Comparison of ENCODE assay signal across 15 mouse cellular contexts in genomic region chr6:53904186-53904585, GRCm38 (mm10).
DNase-seq lines count a peak whose midpoint lies in the region; ATAC-seq and TF ChIP-seq lines count a peak whose summit lies in the region.
"Had no signal": no experiment of that assay in that cellular context is flagged by ENCODE, and none has a peak within 500 bp of the region (broad histone marks: within the 10 kb centered on the region; RNA-seq: fewer than 3 reads in every experiment).

No protein-coding gene starts in this region.

- peak; percentile 33; the same call in 1 of the 2 replicates for TF ChIP-seq EP300 in lung, postnatal 0 days (IDR thresholded peaks at IDR 0.05)

- 0 out of 2 replicates have a peak overlapping the region, but pooled peaks have one; percentile 27 for H3K27ac ChIP-seq in hindbrain, embryonic 15.5 days (replicated peaks)
- no peak overlapping the region for H3K27ac ChIP-seq in hindbrain, embryonic 13.5 days
- H3K27ac ChIP-seq in lung, postnatal 0 days (ENCODE audit: low read length), result peak overlapping the region; percentile 27; the same call in 1 of the 2 replicates
- no peak overlapping the region for H3K27ac ChIP-seq in embryonic facial prominence, embryonic 14.5 days (replicated peaks; ENCODE audit: low read depth, low read length)
- peak overlapping the region; percentile 60 for H3K27ac ChIP-seq in stomach, embryonic 15.5 days
- H3K27ac ChIP-seq: embryonic facial prominence, embryonic 13.5 days had no signal

- WGBS in hindbrain, embryonic 15.5 days, result 72% methylated on average over 3 of the region's 3 CpGs
- 71% methylated on average over 3 of the region's 3 CpGs for WGBS in hindbrain, embryonic 13.5 days
- 48% methylated on average over 3 of the region's 3 CpGs for WGBS in lung, postnatal 0 days
- 48% methylated on average over 3 of the region's 3 CpGs for WGBS in embryonic facial prominence, embryonic 14.5 days
- WGBS in stomach, embryonic 15.5 days, result 37% methylated on average over 3 of the region's 3 CpGs

- no peaks in the 10 kb centered on the region for H3K36me3 ChIP-seq in hindbrain, embryonic 15.5 days
- H3K36me3 ChIP-seq in hindbrain, embryonic 13.5 days, result no peaks in the 10 kb centered on the region
- H3K36me3 ChIP-seq in lung, postnatal 0 days (ENCODE audit: insufficient read depth, low read length), result no peaks in the 10 kb centered on the region
- no peaks in the 10 kb centered on the region for H3K36me3 ChIP-seq in embryonic facial prominence, embryonic 14.5 days (ENCODE audit: control insufficient read depth, insufficient read depth, low read length)
- H3K36me3 ChIP-seq in stomach, embryonic 15.5 days, result no peaks in the 10 kb centered on the region
- H3K36me3 ChIP-seq: embryonic facial prominence, embryonic 13.5 days; heart, embryonic 10.5 days had no signal

- H3K4me2 ChIP-seq in hindbrain, embryonic 15.5 days, result no peak overlapping the region
- no peak overlapping the region for H3K4me2 ChIP-seq in hindbrain, embryonic 13.5 days
- H3K4me2 ChIP-seq in lung, postnatal 0 days (replicated peaks; ENCODE audit: low read depth, low read length), result no peak overlapping the region
- no peak overlapping the region for H3K4me2 ChIP-seq in embryonic facial prominence, embryonic 14.5 days (ENCODE audit: low read depth, low read length)
- H3K4me2 ChIP-seq in stomach, embryonic 15.5 days, result no peak overlapping the region
- H3K4me2 ChIP-seq: embryonic facial prominence, embryonic 13.5 days had no signal

- H3K4me3 ChIP-seq in hindbrain, embryonic 15.5 days, result no peak overlapping the region
- no peak overlapping the region for H3K4me3 ChIP-seq in hindbrain, embryonic 13.5 days
- no peak overlapping the region for H3K4me3 ChIP-seq in lung, postnatal 0 days (ENCODE audit: low read depth, low read length)
- H3K4me3 ChIP-seq in embryonic facial prominence, embryonic 14.5 days (ENCODE audit: low read depth, low read length), result no peak overlapping the region
- no peak overlapping the region for H3K4me3 ChIP-seq in stomach, embryonic 15.5 days (replicated peaks)
- H3K4me3 ChIP-seq: embryonic facial prominence, embryonic 13.5 days; heart, embryonic 10.5 days had no signal

- H3K4me1 ChIP-seq in hindbrain, embryonic 15.5 days (replicated peaks), result peaks cover 3% of the 10 kb centered on the region; the same call in 1 of the 2 replicates
- peaks cover 9% of the 10 kb centered on the region for H3K4me1 ChIP-seq in hindbrain, embryonic 13.5 days (replicated peaks)
- H3K4me1 ChIP-seq in lung, postnatal 0 days (ENCODE audit: insufficient read depth, low read depth, low read length), result peaks cover 15% of the 10 kb centered on the region; the same call in 1 of the 2 replicates
- peaks cover 36% of the 10 kb centered on the region for H3K4me1 ChIP-seq in embryonic facial prominence, embryonic 14.5 days (ENCODE audit: control insufficient read depth, insufficient read depth, low read length)
- peaks cover 15% of the 10 kb centered on the region for H3K4me1 ChIP-seq in stomach, embryonic 15.5 days

- no peak overlapping the region for H3K9ac ChIP-seq in hindbrain, embryonic 15.5 days
- no peak overlapping the region for H3K9ac ChIP-seq in hindbrain, embryonic 13.5 days
- no peak overlapping the region for H3K9ac ChIP-seq in lung, postnatal 0 days (replicated peaks; ENCODE audit: low read depth)
- no peak overlapping the region for H3K9ac ChIP-seq in embryonic facial prominence, embryonic 14.5 days (ENCODE audit: low read depth, low read length)
- H3K9ac ChIP-seq in stomach, embryonic 15.5 days, result no peak overlapping the region
- H3K9ac ChIP-seq: embryonic facial prominence, embryonic 13.5 days had no signal

- DNase-seq in lung, postnatal 0 days (ENCODE audit: low spot score), result peak; percentile 79
- DNase-seq in lung, postnatal 14 days, result no peak
- DNase-seq in embryonic facial prominence, embryonic 14.5 days (ENCODE audit: low spot score), result peak; percentile 58
- no peak for DNase-seq in layer of hippocampus, adult 9-10 months (ENCODE audit: low spot score)
- DNase-seq in cerebellum, adult 8-10 months, result no peak
- DNase-seq: adrenal gland, postnatal 25 days; cerebellum, postnatal 25 days; gastrocnemius, postnatal 36 days; heart, postnatal 14 days; layer of hippocampus, postnatal 36 days had no signal

- H3K9me3 ChIP-seq in hindbrain, embryonic 15.5 days, result no peaks in the 10 kb centered on the region
- H3K9me3 ChIP-seq in hindbrain, embryonic 13.5 days, result no peaks in the 10 kb centered on the region
- H3K9me3 ChIP-seq in lung, postnatal 0 days (ENCODE audit: low read length), result no peaks in the 10 kb centered on the region
- no peaks in the 10 kb centered on the region for H3K9me3 ChIP-seq in embryonic facial prominence, embryonic 14.5 days (ENCODE audit: control insufficient read depth, low read length)
- H3K9me3 ChIP-seq in stomach, embryonic 15.5 days, result no peaks in the 10 kb centered on the region
- H3K9me3 ChIP-seq: embryonic facial prominence, embryonic 13.5 days; heart, embryonic 10.5 days had no signal

- H3K27me3 ChIP-seq in hindbrain, embryonic 15.5 days, result no peaks in the 10 kb centered on the region; the same call in 1 of the 2 replicates
- H3K27me3 ChIP-seq in hindbrain, embryonic 13.5 days, result no peaks in the 10 kb centered on the region
- no peaks in the 10 kb centered on the region for H3K27me3 ChIP-seq in lung, postnatal 0 days (replicated peaks; ENCODE audit: insufficient read depth, low read length)
- no peaks in the 10 kb centered on the region for H3K27me3 ChIP-seq in embryonic facial prominence, embryonic 14.5 days (replicated peaks; ENCODE audit: control insufficient read depth, insufficient read depth, low read length)
- no peaks in the 10 kb centered on the region for H3K27me3 ChIP-seq in stomach, embryonic 15.5 days (replicated peaks)
- H3K27me3 ChIP-seq: embryonic facial prominence, embryonic 13.5 days had no signal

- TF ChIP-seq CTCF in lung, postnatal 0 days (IDR thresholded peaks at IDR 0.05), result no peak

- no peak for ATAC-seq in hindbrain, embryonic 15.5 days (ENCODE audit: low FRiP score, low read depth)
- no peak for ATAC-seq in hindbrain, embryonic 13.5 days (ENCODE audit: low FRiP score)
- peak; percentile 65 for ATAC-seq in lung, postnatal 0 days
- ATAC-seq in embryonic facial prominence, embryonic 14.5 days (ENCODE audit: low read depth), result no peak
- no peak for ATAC-seq in stomach, embryonic 15.5 days (ENCODE audit: insufficient read depth, low FRiP score, low read depth)

Comparison
In these comparisons a context has a peak if more than half of its experiments do, and no peak if none do; other contexts are left out.
1. H3K27ac ChIP-seq: peak in hindbrain, embryonic 15.5 days (single experiment), lung, postnatal 0 days (single experiment) and stomach, embryonic 15.5 days (single experiment); none in hindbrain, embryonic 13.5 days (single experiment) and embryonic facial prominence, embryonic 14.5 days (single experiment).
2. DNase-seq: peak in lung, postnatal 0 days (single experiment) and embryonic facial prominence, embryonic 14.5 days (single experiment); none in lung, postnatal 14 days (single experiment), layer of hippocampus, adult 9-10 months (single experiment) and cerebellum, adult 8-10 months (single experiment).